Mouse (Mus musculus) midbrain, embryonic 16.5 days (tissue): ENCODE measurements around the gene Pcx. TPM values are rescaled to one million over a fixed set of nuclear protein-coding genes. Genes with fewer than 3 reads are reported as not detected.
"Not testable (repeated sequence)": the region's sequence is repeated elsewhere in the genome, so short reads cannot be mapped to it uniquely, and the experiment has no call there.

Experiments
- ATAC-seq: fragments of 200-750 bp; cut with Nextera tagmentation; 2 replicates; pipeline ENCODE4 v1.8.0; 2017; ENCODE audit warnings: moderate TSS enrichment
- H3K27ac ChIP-seq: fragments of 300-500 bp; sonication (generic); 2 replicates; pipeline ENCODE4 v1.5.1; 2014; ENCODE audit warnings: mild to moderate bottlenecking, low read length, mixed read lengths
- H3K27me3 ChIP-seq: fragments of 300-500 bp; sonication (generic); 2 replicates; pipeline ENCODE4 v1.6.1; 2014; ENCODE audit warnings: low read depth, low read length, mixed read lengths; ENCODE audit not compliant: control insufficient read depth, insufficient read depth
- H3K36me3 ChIP-seq: fragments of 300-500 bp; sonication (generic); 2 replicates; pipeline ENCODE4 v1.6.1; 2014; ENCODE audit warnings: mild to moderate bottlenecking, low read length, moderate library complexity, mixed read lengths; ENCODE audit not compliant: control insufficient read depth, insufficient read depth
- H3K4me1 ChIP-seq: fragments of 300-500 bp; sonication (generic); 2 replicates; pipeline ENCODE4 v1.6.1; 2014; ENCODE audit warnings: mild to moderate bottlenecking, low read length, mixed read lengths; ENCODE audit not compliant: control insufficient read depth, insufficient read depth
- H3K4me2 ChIP-seq: fragments of 300-500 bp; sonication (generic); 2 replicates; pipeline ENCODE4 v1.6.1; 2014; ENCODE audit warnings: mild to moderate bottlenecking, low read length, mixed read lengths
- H3K4me3 ChIP-seq: fragments of 300-500 bp; sonication (generic); 2 replicates; pipeline ENCODE4 v1.5.1; 2014; ENCODE audit warnings: low read depth, mild to moderate bottlenecking, low read length, moderate library complexity, mixed read lengths
- H3K9ac ChIP-seq: fragments of 300-500 bp; sonication (generic); 2 replicates; pipeline ENCODE4 v1.6.1; 2014; ENCODE audit warnings: low read depth, low read length, mixed read lengths
- H3K9me3 ChIP-seq: fragments of 300-500 bp; sonication (generic); replicated peaks from 2 replicates; pipeline ENCODE4 v1.6.1; 2014; ENCODE audit warnings: mild to moderate bottlenecking, low read length, mixed read lengths; ENCODE audit not compliant: control insufficient read depth, poor library complexity, severe bottlenecking
- WGBS: fragments of 180-500 bp; shearing (Covaris S2); extraction: QIAGEN DNeasy Blood & Tissue Kit; methylation state at CpG from one replicate; pipeline ENCODE4 v1.1.7; 2014; 5-methylcytosine and 5-hydroxymethylcytosine counted together
- polyA plus RNA-seq: library from polyadenylated mRNA; unstranded; fragments of >200 nt; fragmentation: Nextera tagmentation; extraction: Ambion mirVana; gene quantifications from 2 replicates; pipeline ENCODE4 v1.2.1, GENCODE M21; 2015

Pcx gene
- polyA plus RNA-seq, 1 experiment from 2014 or later: 35.3 TPM

- Histone ChIP-seq H3K27me3 (no peaks in the 10 kb centered on the region), H3K9me3 (no peaks in the 10 kb centered on the region), H3K9ac (no peak overlapping the region), H3K4me3 (no peak overlapping the region), H3K36me3 (no peaks in the 10 kb centered on the region), H3K27ac (no peak overlapping the region), H3K4me1 (no peaks in the 10 kb centered on the region), H3K4me2 (no peak overlapping the region)
- 87% methylated on average over 5 of the region's 5 CpGs for WGBS
- no peak for ATAC-seq
Observed at GRCm38 (mm10) chr19:4579296-4579695, 69.0 kb downstream of the Pcx start.

- Histone ChIP-seq H3K9ac (no peak overlapping the region), H3K27me3 (no peaks in the 10 kb centered on the region), H3K9me3 (no peaks in the 10 kb centered on the region), H3K27ac (no peak overlapping the region), H3K36me3 (no peaks in the 10 kb centered on the region), H3K4me1 (no peaks in the 10 kb centered on the region), H3K4me3 (no peak overlapping the region), H3K4me2 (no peak overlapping the region)
- WGBS: 68% methylated on average over 2 of the region's 2 CpGs
- ATAC-seq: no peak
Observed at GRCm38 (mm10) chr19:4583856-4584255, 73.6 kb downstream of the Pcx start.

DNA sequence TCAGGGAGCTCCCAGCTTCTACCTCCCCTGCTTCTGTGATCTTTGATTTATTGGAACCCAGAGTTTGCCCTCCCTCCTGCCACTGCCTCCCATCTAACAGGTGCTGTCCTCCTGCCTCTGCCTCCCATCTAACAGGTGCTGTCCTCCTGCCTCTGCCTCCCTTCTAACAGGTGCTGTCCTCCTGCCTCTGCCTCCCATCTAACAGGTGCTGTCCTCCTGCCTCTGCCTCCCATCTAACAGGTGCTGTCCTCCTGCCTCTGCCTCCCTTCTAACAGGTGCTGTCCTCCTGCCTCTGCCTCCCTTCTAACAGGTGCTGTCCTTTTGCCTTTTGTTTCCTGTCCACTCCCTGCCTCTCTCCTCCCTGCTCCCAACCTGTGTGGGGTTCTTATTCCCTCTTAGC, 76.5 kb downstream of the Pcx start:
- not testable (repeated sequence) for H3K9me3 ChIP-seq, H3K27me3 ChIP-seq, ATAC-seq, H3K36me3 ChIP-seq, H3K4me1 ChIP-seq, H3K9ac ChIP-seq, H3K4me2 ChIP-seq, H3K27ac ChIP-seq, H3K4me3 ChIP-seq

- H3K4me2 ChIP-seq: no peak overlapping the region
- no peaks in the 10 kb centered on the region for H3K27me3 ChIP-seq
- H3K9me3 ChIP-seq: no peaks in the 10 kb centered on the region
- H3K36me3 ChIP-seq: no peaks in the 10 kb centered on the region
- no peak overlapping the region for H3K4me3 ChIP-seq
- H3K4me1 ChIP-seq: no peaks in the 10 kb centered on the region
- no peak overlapping the region for H3K27ac ChIP-seq
- no peak for ATAC-seq
- H3K9ac ChIP-seq: no peak overlapping the region
- 69% methylated on average over 2 of the region's 2 CpGs for WGBS
Observed at GRCm38 (mm10) chr19:4587426-4587825, 77.2 kb downstream of the Pcx start.

DNA sequence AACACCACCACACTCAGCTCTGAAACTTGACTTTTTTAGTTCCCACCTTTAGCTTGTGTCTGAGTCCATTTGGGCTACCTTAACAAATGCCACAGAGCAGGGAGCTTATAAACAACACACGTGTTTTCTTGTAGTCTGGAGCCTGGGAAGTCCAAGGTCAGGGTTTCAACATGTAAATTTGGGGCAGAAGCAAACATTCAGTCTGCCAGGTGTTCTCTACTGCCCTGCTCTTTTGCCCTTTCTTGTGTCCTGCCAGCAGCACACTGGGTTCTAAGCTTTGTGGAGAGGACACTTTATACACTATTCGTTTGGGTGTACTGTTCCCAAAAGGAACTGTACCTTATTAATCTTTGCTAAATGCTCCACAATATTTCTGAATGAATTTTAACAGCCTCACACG, 78.2 kb downstream of the Pcx start:
- Histone ChIP-seq H3K36me3 (no peaks in the 10 kb centered on the region), H3K9me3 (no peaks in the 10 kb centered on the region), H3K27me3 (no peaks in the 10 kb centered on the region), H3K4me2 (no peak overlapping the region), H3K27ac (no peak overlapping the region), H3K4me1 (no peaks in the 10 kb centered on the region), H3K4me3 (no peak overlapping the region), H3K9ac (no peak overlapping the region)
- 66% methylated on average over 3 of the region's 3 CpGs for WGBS
- no peak for ATAC-seq

DNA sequence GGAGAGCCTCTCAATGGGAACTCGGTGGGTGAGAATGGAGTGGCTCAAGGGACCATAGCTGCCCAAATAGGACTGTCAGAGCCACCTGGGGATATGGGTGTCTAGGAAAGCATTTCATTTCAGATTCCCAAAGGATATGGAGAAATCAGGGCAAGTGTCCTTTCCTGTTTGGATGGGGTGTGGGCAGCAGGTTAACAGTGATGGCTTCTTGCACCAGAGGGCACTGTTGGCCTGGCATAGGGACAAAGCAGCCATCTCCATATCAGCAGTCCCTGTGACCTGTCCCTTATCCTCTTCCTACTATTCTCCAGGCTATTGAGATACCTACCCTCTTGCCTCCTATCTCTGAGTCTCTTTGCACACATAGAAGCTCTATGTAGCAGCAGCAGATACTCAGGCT, 78.8 kb downstream of the Pcx start:
- 69% methylated on average over 1 of the region's 1 CpGs for WGBS
- Histone ChIP-seq H3K27me3 (no peaks in the 10 kb centered on the region), H3K9ac (no peak overlapping the region), H3K4me2 (no peak overlapping the region), H3K9me3 (no peaks in the 10 kb centered on the region), H3K36me3 (no peaks in the 10 kb centered on the region), H3K4me3 (no peak overlapping the region), H3K27ac (no peak overlapping the region), H3K4me1 (no peaks in the 10 kb centered on the region)
- no peak for ATAC-seq

DNA sequence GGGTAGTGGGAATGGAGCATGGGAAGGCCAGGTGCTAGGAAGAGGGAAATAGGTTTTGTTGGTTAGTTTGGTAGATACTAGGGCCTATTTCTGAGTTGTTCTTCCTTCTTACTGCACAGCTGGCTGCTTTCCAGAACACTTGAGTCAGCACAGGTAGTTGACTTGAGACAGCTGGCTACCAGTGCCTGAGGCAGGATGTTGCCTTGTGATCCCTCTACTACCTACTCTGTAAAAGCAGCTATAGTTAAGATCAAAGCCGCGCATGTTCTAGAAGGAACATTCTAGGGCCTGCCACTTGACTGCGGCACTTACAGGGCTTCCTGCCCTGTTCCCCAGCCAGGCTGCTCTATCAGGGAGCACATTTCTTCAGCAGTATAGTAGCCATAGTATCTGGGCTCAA, 79.8 kb downstream of the Pcx start:
- no peak for ATAC-seq
- H3K27ac ChIP-seq: no peak overlapping the region
- H3K4me3 ChIP-seq: no peak overlapping the region
- no peak overlapping the region for H3K9ac ChIP-seq
- H3K36me3 ChIP-seq: no peaks in the 10 kb centered on the region
- no peaks in the 10 kb centered on the region for H3K4me1 ChIP-seq
- no peaks in the 10 kb centered on the region for H3K9me3 ChIP-seq
- WGBS: 94% methylated on average over 3 of the region's 3 CpGs
- H3K4me2 ChIP-seq: no peak overlapping the region
- H3K27me3 ChIP-seq: no peaks in the 10 kb centered on the region

- H3K4me3 ChIP-seq: no peak overlapping the region
- no peaks in the 10 kb centered on the region for H3K4me1 ChIP-seq
- H3K27ac ChIP-seq: no peak overlapping the region
- H3K9ac ChIP-seq: no peak overlapping the region
- H3K4me2 ChIP-seq: no peak overlapping the region
- no peaks in the 10 kb centered on the region for H3K9me3 ChIP-seq
- ATAC-seq: no peak
- 43% methylated on average over 7 of the region's 7 CpGs for WGBS
- H3K36me3 ChIP-seq: no peaks in the 10 kb centered on the region
- H3K27me3 ChIP-seq: no peaks in the 10 kb centered on the region
Observed at GRCm38 (mm10) chr19:4593792-4594522, 83.7 kb downstream of the Pcx start.

GRCm38 (mm10) chr19:4596071-4596470, 85.8 kb downstream of the Pcx start:
- WGBS: 77% methylated on average over 2 of the region's 2 CpGs
- no peak overlapping the region for H3K27ac ChIP-seq

More at GRCm38 (mm10) chr19:4596071-4596470, 85.8 kb downstream of the Pcx start:
- H3K9ac ChIP-seq: no peak overlapping the region
- H3K4me1 ChIP-seq: no peaks in the 10 kb centered on the region
- no peaks in the 10 kb centered on the region for H3K36me3 ChIP-seq
- no peaks in the 10 kb centered on the region for H3K27me3 ChIP-seq
- H3K4me3 ChIP-seq: no peak overlapping the region
- no peak for ATAC-seq
- H3K9me3 ChIP-seq: no peaks in the 10 kb centered on the region
- no peak overlapping the region for H3K4me2 ChIP-seq
